Mouse (Mus musculus): ENCODE results near the gene Hoxc6. TPM values are rescaled to one million over a fixed set of nuclear protein-coding genes. Genes with fewer than 3 reads are reported as not detected.

The Hoxc6 gene
- total RNA-seq, 1 experiment from 2014 or later: not detected

DNA sequence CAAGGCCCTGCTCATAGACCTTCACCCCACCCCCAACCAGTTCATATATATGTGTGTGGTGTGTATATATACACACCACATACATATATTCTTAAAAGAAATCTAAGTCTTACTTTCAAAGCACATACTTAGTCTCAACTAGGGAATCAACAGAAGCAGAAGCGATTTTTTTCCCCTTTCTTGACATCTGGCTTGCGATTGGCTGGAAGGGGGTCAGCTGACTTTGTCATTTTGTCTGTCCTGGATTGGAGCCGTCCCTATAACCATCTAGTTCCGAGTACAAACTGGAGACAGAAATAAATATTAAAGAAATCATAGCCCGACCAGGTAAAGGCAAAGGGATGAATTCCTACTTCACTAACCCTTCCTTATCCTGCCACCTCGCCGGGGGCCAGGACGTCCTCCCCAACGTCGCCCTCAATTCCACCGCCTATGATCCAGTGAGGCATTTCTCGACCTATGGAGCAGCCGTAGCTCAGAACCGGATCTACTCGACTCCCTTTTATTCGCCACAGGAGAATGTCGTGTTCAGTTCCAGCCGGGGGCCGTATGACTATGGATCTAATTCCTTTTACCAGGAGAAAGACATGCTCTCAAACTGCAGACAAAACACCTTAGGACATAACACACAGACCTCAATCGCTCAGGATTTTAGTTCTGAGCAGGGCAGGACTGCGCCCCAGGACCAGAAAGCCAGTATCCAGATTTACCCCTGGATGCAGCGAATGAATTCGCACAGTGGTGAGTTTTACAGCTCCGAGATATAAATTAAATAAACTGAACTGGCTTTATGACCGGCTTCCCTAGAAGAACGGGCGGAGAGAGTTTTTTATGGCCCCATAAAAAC is 11.4 kb downstream of the Hoxc6 start:
- no peak for ATAC-seq (ENCODE audit: extremely low read depth, insufficient number of reproducible peaks, low FRiP score, poor library complexity, severe bottlenecking)

- ATAC-seq (ENCODE audit: extremely low read depth, insufficient number of reproducible peaks, low FRiP score, poor library complexity, severe bottlenecking): no peak
These were observed 12.2 kb downstream of the Hoxc6 start for GRCm38 (mm10) chr15:103010112-103010846.

DNA sequence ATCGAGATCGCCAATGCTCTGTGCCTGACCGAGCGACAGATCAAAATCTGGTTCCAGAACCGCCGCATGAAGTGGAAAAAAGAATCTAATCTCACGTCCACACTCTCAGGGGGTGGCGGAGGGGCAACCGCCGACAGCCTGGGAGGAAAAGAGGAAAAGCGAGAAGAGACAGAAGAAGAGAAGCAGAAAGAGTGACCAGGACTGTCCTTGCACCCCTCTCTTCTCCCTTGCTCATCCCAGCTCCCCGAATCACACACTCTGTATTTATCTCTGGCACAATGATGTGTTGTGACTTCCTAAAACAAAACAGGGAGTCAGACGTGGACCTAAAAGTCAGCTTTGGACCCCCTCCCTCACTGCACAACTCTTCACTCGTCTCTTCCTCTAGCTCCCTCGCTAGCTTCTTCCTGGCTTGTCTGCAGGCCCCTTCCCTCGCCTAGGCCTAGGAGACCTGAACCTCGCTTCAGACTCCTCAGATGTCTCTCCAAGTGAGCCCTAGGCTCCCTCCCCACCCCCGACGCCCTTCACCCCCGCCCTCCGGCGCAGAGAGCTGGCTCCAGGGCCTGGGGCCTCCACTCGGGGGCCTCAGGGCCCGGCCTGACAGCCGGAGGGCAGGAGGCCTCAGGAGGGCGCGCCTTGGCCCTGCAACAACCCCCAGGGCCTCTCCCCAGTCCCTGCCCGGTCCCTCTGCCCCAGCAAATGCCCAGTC is 12.9 kb downstream of the Hoxc6 start:
- no peak for ATAC-seq (ENCODE audit: extremely low read depth, insufficient number of reproducible peaks, low FRiP score, poor library complexity, severe bottlenecking)

DNA sequence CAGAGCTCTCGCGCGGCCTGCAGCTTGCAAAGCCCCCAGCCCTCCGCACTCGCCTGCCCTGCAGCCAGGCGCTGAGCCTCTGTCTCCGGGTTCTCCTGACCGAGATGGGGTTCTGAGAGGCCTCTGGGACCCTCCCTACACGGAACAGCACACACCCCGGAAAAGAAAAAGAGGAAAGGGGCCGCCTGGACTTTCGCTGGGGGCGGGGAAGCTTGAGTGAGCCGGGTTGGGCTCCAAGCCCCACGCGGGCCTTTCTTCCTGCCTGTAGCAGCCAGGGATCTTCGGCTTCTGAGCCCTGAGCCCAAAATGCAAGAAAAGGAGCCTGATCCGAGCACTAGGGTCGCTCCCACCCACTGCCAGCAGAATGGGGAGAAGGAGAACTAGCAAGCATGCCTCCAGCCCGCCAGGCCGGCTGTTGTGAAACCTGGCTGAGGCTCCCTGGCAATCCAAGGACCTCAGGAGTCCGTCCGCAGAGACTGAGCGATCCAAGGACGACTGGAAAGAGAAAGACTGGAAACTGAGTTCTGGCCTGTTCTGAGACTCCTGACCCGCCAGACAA is 13.9 kb downstream of the Hoxc6 start:
- no peak for ATAC-seq (ENCODE audit: extremely low read depth, insufficient number of reproducible peaks, low FRiP score, poor library complexity, severe bottlenecking)

DNA sequence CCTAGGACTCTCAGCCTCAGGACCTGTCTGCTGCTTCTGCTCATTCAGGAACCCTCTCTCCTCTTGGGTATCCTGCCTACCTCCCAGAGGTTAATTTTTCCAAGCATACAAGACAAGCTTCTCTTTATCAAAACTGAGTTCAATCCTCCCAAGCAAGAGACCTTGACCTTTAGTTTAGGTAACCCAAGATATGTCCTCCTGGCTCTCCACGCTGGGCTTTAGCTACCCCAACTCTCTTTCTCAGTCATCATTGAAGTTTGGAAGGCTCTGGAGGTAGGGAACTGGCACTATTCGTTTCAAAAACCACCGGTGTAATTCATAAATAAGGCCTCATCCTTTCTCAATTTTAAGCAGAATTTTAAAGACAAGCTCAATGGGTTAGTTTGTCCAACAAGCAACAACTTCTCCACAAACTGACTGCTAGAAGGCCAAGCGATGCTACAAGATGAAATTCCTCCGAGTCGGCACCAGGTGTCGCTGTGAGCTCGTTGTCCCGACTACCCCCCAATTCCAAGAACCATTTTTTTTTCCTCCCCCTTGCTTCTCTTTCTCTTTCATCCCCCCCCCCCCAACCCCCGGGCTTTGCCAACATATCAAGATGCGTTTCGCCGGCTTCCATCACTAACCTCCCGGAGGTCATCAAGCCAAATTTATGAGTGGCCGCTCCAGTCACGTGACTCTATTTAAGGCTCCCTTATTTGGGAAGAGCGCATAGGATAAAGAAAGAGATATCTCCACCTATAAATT is 15.4 kb downstream of the Hoxc6 start:
- no peak for ATAC-seq (ENCODE audit: extremely low read depth, insufficient number of reproducible peaks, low FRiP score, poor library complexity, severe bottlenecking)

GRCm38 (mm10) chr15:103014166-103015008 is 16.3 kb downstream of the Hoxc6 start:
- ATAC-seq (ENCODE audit: extremely low read depth, insufficient number of reproducible peaks, low FRiP score, poor library complexity, severe bottlenecking): no peak

- ATAC-seq (ENCODE audit: extremely low read depth, insufficient number of reproducible peaks, low FRiP score, poor library complexity, severe bottlenecking): no peak
These were observed 16.9 kb downstream of the Hoxc6 start for GRCm38 (mm10) chr15:103015009-103015399.

DNA sequence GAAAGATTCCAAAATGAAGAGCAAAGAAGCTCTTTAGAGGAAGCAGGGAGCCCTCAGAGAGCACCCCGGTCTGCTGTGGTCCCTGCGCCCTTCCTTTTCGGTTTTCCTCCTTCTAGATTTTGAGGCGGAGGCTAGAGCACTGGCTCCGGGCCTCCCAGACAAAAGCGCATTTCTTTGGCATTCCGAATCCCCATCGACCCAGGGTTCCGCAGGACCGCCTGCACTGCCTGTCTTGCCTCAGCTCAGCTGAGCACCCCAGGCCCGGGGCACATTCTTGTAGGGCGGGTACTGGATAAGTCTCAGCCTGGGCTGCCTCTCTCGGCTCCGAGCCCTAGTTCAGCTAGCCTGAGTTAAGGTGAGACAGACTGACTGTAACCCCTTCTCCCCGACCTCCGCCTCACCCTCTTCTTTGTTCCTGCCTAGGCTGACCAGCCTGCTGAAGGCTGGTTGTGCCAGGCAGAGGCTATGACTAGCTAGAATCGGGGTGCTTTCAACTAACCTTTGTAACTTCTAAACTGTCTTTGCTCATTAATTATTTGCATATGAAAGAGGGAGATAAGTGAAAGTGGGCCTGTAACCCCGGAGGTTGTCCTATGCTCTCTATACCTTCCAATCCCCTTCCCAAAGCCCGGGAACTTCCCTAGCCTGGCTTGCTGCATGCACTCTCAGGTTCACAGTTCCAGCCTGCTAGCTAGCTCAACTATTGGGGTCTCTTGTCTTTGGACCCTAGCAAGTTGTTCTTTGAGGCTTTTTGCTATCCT is 17.5 kb downstream of the Hoxc6 start:
- no peak for ATAC-seq (ENCODE audit: extremely low read depth, insufficient number of reproducible peaks, low FRiP score, poor library complexity, severe bottlenecking)

DNA sequence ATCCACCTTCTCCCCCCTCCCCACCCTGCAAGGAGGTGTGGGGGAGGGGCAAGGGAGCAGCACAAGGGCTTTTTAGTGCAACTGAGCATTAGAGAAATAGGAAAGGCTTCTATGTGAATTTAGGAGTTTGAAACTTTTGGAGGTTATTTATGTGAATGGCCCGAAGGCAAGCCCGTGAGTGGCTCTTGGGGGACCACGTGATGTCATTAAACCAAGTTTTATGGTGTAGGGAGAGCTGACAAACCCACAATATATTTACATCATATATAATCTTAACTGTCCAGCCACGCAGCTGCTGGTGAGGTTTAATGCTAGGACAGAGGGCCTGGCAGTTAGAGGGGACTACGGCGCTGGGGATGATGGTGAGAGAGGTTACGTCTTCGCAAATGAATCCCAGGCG is 20.6 kb downstream of the Hoxc6 start, which contains the start of gene Hoxc4:
Gene Hoxc4 (plus strand): TSS at position 299 of the 400 bp plus-strand sequence.
- no peak for ATAC-seq (ENCODE audit: extremely low read depth, insufficient number of reproducible peaks, low FRiP score, poor library complexity, severe bottlenecking)

DNA sequence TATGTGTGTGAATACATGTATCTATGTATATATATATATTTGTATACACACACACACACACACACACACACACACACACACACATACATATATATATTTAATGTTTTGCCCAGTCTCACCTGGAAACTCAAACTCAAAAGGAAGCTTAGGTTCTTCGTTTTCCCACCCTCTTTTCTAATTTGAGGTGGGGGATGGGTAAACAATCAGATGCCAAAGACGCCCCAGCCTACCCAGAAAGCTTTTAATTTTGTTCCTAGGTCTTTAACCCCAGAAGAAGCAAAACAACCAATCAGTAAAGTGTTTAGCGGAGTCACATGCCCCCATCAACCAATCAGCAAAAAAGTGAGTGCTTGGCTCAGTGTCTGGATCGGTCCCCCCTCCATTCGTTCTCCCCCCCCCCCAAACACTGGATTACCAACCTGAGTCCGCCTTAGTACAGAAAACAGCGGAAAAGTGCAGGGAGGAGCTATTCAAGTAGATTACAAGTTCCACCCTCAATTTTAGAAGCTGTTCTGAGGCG is 22.9 kb downstream of the Hoxc6 start:
- ATAC-seq (ENCODE audit: extremely low read depth, insufficient number of reproducible peaks, low FRiP score, poor library complexity, severe bottlenecking): no peak

DNA sequence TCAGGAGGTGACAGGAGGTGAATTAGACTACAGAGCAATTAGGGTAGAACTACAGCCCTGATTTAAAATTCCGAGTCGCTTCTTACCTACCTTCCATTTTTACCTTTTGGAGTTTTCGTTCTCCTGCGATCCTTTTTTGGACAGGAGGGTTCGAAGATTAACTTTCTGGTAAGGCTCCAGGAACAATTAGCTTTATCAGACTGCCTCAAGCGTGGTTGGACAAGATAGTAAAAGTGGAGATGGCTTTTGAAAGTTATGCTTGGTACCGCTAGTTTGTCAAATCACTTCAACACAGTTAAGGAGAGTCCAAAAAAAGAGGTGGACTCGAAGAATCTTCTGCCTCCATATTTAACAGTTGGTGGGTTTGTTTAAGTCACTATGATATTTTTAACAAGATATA is 23.5 kb downstream of the Hoxc6 start:
- no peak for ATAC-seq (ENCODE audit: extremely low read depth, insufficient number of reproducible peaks, low FRiP score, poor library complexity, severe bottlenecking)

DNA sequence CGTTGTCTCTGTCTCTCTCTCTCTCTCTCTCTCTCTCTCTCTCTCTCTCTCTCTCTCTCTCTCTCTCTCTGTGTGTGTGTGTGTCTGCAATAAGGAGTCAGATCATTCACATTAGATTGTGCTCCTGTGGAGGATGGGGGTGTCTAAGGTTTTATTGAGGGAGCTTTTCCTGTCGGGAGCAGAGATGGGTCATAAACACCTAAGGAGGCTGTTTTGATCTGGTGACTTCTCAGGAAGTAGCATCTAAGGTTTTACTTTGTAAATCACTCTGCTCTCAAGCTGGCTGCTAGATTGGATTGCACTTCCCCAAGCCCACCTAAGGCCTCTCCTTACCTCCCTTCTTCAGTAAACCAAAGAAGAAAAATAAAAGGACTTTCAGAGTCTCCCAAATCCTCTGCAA is 26.1 kb downstream of the Hoxc6 start:
- no peak for ATAC-seq (ENCODE audit: extremely low read depth, insufficient number of reproducible peaks, low FRiP score, poor library complexity, severe bottlenecking)

- no peak for ATAC-seq (ENCODE audit: extremely low read depth, insufficient number of reproducible peaks, low FRiP score, poor library complexity, severe bottlenecking)
These were observed 29.5 kb downstream of the Hoxc6 start for GRCm38 (mm10) chr15:103027266-103028235.

DNA sequence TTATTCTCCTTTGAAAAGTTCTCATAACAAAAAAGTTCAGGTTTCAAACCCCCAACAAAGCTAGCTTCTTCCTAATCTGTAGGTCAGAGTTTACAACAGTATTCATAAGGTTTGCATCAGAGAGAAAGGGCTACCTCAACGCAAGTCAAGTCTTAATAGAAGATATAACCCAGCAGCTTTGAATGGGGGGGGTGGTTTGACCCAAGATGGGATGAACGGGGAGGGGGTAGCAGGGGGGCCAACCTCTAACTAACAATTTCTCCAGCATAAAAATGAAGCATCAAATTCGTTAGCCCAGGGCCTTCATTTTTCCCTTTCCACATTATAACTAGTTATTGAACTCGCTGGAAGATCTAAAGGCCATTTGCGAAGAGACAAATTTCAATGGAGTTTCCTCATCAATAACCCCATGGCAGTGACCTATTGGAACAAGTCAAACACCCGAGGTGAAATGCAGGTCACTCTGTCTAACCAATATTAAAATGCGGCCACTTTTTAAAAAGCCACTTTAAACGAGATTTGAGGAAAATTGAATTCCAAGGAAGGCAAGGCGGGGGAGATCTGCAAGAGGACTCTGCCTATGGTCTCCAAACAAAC is 31.0 kb downstream of the Hoxc6 start:
- ATAC-seq (ENCODE audit: extremely low read depth, insufficient number of reproducible peaks, low FRiP score, poor library complexity, severe bottlenecking): no peak

- no peak for ATAC-seq (ENCODE audit: extremely low read depth, insufficient number of reproducible peaks, low FRiP score, poor library complexity, severe bottlenecking)
These were observed 32.1 kb downstream of the Hoxc6 start for GRCm38 (mm10) chr15:103030142-103030541.

GRCm38 (mm10) chr15:103032167-103032566 is 34.1 kb downstream of the Hoxc6 start:
- no peak for ATAC-seq (ENCODE audit: extremely low read depth, insufficient number of reproducible peaks, low FRiP score, poor library complexity, severe bottlenecking)
